Mouse (Mus musculus) layer of hippocampus, postnatal 10 days (tissue): ENCODE measurements around the gene Pou2f2. TPM values are rescaled to one million over a fixed set of nuclear protein-coding genes. Genes with fewer than 3 reads are reported as not detected.

Experiments used
- DNase-seq, 2 experiments: peaks; one replicate each; pipeline ENCODE4 v3.0.0; 2021; ENCODE audit warnings: low spot score in 2 of 2
- total RNA-seq, 2 experiments: library from RNA; stranded (reverse); gene quantifications; 2 replicates each; pipeline ENCODE4 v1.2.3; 2021

Gene Pou2f2
- total RNA-seq, 2 experiments from 2014 or later = 10.1 to 11.3 TPM

DNA sequence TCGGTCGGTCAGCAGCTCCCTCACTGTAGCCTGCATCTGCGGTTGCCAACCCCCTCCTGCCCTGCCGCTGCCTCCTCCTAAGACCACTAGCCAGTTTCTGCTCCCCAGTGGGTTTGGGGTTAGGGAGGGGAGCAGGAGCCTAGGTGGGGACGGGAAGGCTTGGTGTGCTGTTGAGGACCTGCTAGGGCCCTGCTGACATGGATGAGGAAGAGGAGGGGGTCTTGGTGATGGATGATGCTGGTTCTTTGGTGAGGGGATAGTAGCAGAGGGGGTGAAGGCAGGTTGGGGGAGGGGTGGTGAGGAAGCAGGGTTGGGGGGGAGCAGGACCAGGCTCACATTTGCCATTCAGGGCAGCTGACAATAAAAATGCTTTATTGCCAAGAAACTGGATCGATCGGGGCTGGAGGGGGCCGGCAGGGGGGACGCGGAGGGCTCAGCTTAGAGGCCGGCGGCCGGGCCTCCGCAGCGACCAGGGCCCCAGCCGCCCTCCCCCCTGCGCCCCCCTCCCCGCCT, 29.3 kb downstream of the Pou2f2 start:
- no peak for DNase-seq

DNA sequence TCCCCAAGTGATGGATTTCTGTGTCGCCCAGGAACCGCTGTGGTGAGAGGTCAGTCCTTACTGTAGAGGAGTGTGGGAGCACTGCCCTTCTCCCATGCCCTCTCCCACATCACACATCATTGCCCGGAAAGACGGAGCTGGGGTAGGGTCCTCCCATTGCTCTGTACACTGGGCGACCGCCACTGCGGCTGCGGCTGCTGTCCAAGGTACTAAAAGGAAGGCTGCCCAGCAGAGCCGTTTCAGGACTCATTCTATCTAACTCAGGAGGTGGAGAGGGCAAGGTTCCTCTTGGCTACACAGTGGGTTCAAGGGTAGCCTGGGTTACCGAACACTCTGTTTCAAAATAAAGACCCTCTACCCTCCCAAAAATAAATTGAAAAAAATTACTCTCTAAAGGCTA, 33.6 kb downstream of the Pou2f2 start:
- DNase-seq = no peak

DNA sequence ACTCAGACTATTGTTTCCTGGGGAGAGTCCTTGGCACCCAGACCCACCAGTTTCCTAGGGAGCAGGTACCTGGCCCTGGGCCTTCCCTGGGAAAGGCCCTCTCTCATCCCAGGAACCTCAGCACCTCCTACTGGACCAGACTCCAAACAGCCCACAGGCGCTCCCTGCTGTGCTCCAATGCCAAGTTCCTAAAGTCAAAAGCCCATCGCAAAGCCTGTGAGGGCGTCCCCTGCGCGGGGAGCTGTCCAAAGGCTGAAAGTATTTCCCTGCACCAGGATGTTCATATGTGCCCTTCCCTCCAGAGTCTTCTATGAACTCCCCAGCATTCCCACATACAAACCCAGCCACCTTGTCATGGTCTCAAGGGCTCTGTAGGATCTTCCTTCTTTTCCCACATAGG, 37.8 kb downstream of the Pou2f2 start:
- no peak for DNase-seq

GRCm38 (mm10) chr7:25137553-25137952, 42.0 kb downstream of the Pou2f2 start:
- DNase-seq = no peak

- peak; percentile 89 to 91 for DNase-seq
These were observed 46.2 kb downstream of the Pou2f2 start for GRCm38 (mm10) chr7:25133092-25134049.

- DNase-seq = peak in 1 of 2 experiments; percentile 31
These were observed 47.1 kb downstream of the Pou2f2 start for GRCm38 (mm10) chr7:25132318-25132960.

DNA sequence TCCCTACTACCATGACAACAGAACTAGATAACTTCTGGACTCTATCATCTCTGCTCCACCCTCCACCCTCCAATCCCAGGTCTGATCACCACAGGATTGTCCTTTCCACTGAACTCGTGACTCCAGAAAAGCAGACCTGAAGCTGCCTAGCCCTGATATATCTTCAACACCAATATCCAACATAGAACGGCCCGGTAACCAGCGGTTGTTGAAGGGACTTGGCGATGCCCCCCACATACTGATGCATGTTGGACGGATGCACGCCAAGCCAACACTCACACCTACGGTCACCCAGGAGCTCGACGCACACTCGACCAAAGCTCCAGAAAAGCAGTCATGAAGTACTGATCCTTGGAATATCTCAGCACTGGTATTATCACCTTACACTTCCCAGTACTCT, 48.3 kb downstream of the Pou2f2 start:
- no peak for DNase-seq

DNA sequence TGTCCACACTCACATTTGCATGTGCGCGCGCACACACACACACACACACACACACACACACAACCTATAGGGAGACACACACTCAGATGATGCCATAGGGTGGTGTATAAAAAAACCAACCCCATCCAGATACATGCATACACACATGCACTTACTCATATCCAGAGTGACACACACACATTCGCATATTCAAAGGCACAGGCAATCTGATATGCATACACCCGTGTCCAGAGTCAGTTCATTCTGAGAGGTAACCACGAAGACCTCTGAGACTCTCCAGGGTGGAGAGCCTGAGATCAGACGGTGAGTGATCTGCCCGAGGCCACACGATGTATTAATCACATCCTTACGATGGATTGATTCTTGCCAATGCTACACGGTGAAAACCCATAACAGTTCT, 49.0 kb downstream of the Pou2f2 start:
- no peak for DNase-seq

DNA sequence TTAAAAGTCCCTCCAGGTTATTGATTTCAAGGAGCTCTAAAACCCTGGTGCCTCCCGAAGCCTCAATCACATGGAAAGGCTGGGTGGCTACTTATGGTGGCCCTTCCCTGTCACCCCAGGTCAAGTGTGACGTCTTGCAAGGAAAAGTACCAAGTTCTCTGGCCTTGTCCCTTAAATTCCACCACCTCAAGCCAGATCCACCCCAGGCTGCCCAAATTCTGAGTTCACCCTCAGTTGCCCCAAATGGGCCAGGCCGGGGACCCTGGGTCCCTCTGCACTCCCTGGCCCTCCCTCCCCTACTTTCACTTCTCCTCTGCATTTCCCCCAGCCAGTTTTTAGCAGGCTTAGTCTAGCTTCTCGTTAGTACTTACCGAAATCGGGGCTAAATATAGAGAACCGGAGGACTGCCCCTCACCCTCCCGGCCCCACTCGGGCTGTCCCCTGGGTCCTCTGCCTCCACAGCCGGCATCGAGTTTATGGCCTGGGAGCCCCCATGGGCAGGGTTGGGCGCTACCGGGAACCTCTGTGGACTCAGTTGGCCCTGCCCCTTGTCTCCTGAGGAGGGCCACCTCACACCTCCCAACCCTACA, 50.0 kb downstream of the Pou2f2 start:
- DNase-seq = no peak

GRCm38 (mm10) chr7:25127971-25128370, 51.6 kb downstream of the Pou2f2 start:
- no peak for DNase-seq

DNA sequence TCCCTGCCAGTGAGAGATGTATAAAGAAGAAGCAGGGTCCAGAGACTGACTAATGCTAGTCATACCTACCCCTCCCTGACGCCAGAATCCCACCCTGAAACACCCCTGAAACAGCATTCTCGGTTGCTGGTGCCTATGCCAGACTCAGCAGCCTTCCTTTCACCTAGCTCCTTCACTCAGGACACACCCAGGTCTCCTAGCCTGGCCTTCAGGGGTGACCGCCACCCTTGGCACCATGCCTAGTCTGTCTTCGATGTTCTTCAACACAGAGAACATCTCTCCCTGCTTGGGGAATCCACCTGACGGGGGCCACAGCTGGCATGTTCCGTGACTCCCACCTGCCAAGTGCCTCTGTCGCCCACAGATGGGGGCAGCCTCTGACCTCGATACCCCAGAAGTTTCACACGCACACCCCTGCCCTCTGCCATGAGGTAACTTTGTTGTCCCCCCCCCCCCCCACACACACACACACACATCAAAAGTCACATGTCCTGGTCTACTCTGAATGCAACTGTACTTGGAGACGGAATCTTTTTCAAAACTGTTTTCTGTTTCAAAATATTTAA, 53.7 kb downstream of the Pou2f2 start:
- no peak for DNase-seq

GRCm38 (mm10) chr7:25121240-25121786, 58.2 kb downstream of the Pou2f2 start:
- no peak for DNase-seq

GRCm38 (mm10) chr7:25120061-25120834, 59.3 kb downstream of the Pou2f2 start:
- peak in 1 of 2 experiments; percentile 44 for DNase-seq

DNA sequence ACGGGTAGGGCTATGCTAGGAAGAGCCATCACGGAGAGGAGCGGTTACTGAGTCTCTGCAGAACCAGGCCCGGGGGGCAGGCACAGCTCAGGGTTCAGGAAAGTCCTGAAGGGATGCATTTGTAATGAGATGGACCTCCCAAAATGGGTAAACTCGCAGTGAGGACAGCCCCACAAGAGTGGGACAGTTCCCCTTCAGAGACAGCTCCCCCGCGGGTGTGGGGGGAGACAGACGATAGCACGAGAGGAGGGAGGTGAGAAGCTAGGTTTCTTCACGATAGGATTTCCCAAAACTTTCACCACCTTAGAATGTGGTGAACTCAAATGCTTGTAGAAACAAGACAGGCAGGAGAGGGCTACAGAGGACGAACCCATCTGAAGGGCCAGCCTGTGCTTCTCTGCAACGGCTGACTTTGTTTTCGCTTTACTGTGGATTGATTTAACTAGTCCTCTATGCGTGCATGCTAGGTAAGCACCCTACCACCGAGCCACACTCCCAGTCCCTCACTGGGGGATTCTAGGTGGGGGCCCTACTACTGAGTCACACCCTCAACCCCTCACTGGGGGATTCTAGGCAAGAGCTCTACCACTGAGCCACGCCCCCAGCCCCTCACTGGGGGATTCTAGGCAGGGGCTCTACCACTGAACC, 66.4 kb downstream of the Pou2f2 start:
- no peak for DNase-seq

DNA sequence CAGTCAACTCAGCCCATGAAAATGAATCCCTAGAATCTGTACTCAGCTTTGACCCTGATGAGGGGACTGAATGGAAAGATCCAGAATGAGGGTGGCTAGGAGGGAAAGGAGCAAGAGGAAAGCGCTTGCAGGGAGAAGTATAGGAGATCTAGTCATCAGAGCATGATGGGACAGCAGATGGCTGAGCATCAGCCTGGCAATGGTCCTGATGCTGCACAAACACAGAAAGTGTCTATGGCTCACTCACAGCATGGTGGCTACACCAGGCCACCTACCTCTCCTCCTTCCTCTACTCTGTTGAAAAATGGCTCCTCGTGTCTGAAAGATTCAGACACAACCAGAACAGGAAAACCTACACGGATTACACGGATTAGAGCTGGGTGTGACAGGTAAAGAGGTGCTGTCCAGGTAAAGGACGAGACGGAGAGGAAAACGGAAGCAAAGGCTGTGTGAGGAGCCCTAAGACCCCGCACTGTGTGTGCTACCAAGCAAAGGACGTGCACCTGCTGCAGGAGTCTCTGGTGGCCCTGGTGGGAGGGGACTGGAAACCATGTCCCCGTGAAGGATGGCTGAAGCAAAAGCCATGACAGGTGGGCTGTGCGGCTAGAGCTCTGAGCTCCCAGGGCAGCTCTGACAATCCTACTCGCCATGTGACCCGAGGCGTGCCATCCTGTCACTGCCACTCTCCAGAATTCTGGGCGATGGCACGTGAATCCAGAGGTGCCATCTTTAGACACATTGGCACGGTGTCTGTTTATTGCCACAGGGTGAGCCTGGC, 67.2 kb downstream of the Pou2f2 start:
- DNase-seq = no peak

DNA sequence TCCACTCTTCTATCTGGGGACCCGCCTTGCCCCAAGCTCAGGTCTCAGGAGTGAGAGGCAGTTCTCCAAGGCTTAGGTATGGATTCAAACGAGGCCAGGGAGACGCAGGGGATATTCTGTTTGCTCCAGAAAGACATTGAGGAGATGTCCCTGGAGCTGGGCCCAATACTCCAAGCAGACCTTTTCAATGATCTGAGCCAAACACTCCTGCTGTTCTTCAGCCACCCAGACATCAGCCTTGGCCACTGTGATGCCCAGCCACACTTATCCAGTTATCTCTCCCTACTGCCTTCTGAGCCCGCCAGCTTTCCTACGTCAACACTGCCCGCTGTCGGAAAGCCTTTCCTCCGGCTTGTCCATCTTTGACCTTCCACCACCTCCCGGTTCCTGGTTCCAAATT, 69.2 kb downstream of the Pou2f2 start:
- DNase-seq = no peak

DNA sequence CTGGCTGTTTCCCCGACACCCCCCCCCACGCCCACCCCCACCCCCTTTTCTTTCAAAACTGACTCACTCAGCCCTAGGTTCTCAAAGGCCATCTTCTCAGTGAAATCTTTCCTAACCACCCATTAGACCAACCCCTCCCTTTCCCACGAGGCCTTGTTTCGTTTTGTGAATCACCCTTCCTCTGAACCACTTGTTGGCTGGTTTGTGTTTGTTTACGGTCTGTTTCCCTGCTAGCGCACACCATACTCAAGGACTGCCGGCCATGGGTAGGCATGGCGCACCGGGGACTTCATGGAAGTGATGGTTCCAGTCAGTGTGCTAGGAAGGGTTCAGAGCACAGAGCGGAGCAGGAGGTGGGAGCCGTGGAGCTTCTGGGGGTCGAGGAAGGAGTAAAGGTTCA, 70.2 kb downstream of the Pou2f2 start:
- DNase-seq = no peak

- no peak for DNase-seq
These were observed 72.6 kb downstream of the Pou2f2 start for GRCm38 (mm10) chr7:25106790-25107502.
